Mouse (Mus musculus): ENCODE data around the gene Esrrg. TPM values are rescaled to one million over a fixed set of nuclear protein-coding genes. Genes with fewer than 3 reads are reported as not detected.

Esrrg gene
- total and polyA plus RNA-seq, 3 experiments, result 0.01 TPM; not detected in 2

- no peak for TF ChIP-seq NRF1 (IDR thresholded peaks at IDR 0.05; ENCODE audit: insufficient read depth, low read depth, low read length, poor library complexity, severe bottlenecking)
- no peak for TF ChIP-seq POLR2AphosphoS2 (IDR thresholded peaks at IDR 0.05; ENCODE audit: low read length)
- TF ChIP-seq USF2 (IDR thresholded peaks at IDR 0.05; ENCODE audit: borderline replicate concordance in 1 of 2, insufficient read depth in 1 of 2, low read depth in 1 of 2, low read length in 2 of 2), result no peak
- TF ChIP-seq ETS1 (IDR thresholded peaks at IDR 0.05; ENCODE audit: low read depth, low read length), result no peak
- H3K36me3 ChIP-seq (ENCODE audit: control insufficient read depth in 1 of 2, insufficient read depth in 2 of 2, low read length in 2 of 2), result no peaks in the 10 kb centered on the region
- no peaks in the 10 kb centered on the region for H3K4me1 ChIP-seq (ENCODE audit: control insufficient read depth in 1 of 2, insufficient read depth in 2 of 2, low read length in 2 of 2)
- no peaks in the 10 kb centered on the region for H3K9me3 ChIP-seq (replicated peaks; ENCODE audit: insufficient read depth, low read length)
- no peaks in the 10 kb centered on the region for H3K79me2 ChIP-seq (ENCODE audit: control insufficient read depth, insufficient read depth, low read length, poor library complexity)
- no peak overlapping the region for H3K9ac ChIP-seq (ENCODE audit: control insufficient read depth, low read depth, low read length, poor library complexity, severe bottlenecking)
- H3K27me3 ChIP-seq (ENCODE audit: control insufficient read depth in 1 of 2, insufficient read depth in 2 of 2, low read length in 2 of 2), result no peaks in the 10 kb centered on the region
- DNase-seq (ENCODE audit: low read depth, low spot score), result no peak
- no peak overlapping the region for H3K4me3 ChIP-seq (ENCODE audit: control insufficient read depth in 1 of 2, insufficient read depth in 1 of 2, low read depth in 2 of 2, low read length in 2 of 2)
- no peak overlapping the region for H3K27ac ChIP-seq (ENCODE audit: control insufficient read depth, low read depth, low read length)
Measured at GRCm38 (mm10) chr1:187770234-187770633, 161.6 kb downstream of the Esrrg start.

- H3K4me3 ChIP-seq (ENCODE audit: control insufficient read depth in 1 of 2, insufficient read depth in 1 of 2, low read depth in 2 of 2, low read length in 2 of 2), result no peak overlapping the region
Measured at GRCm38 (mm10) chr1:187771067-187771466, 162.5 kb downstream of the Esrrg start.

GRCm38 (mm10) chr1:187779589-187780178 lies 171.1 kb downstream of the Esrrg start:
- Histone ChIP-seq H3K4me3 (ENCODE audit: control insufficient read depth in 1 of 2, insufficient read depth in 1 of 2, low read depth in 2 of 2, low read length in 2 of 2) (no peak overlapping the region), H3K79me2 (ENCODE audit: control insufficient read depth, insufficient read depth, low read length, poor library complexity) (no peaks in the 10 kb centered on the region), H3K9me3 (replicated peaks; ENCODE audit: insufficient read depth, low read length) (no peaks in the 10 kb centered on the region), H3K36me3 (ENCODE audit: control insufficient read depth in 1 of 2, insufficient read depth in 2 of 2, low read length in 2 of 2) (no peaks in the 10 kb centered on the region), H3K27ac (ENCODE audit: control insufficient read depth, low read depth, low read length) (no peak overlapping the region), H3K9ac (ENCODE audit: control insufficient read depth, low read depth, low read length, poor library complexity, severe bottlenecking) (no peak overlapping the region), H3K27me3 (ENCODE audit: control insufficient read depth in 1 of 2, insufficient read depth in 2 of 2, low read length in 2 of 2) (no peaks in the 10 kb centered on the region), H3K4me1 (ENCODE audit: control insufficient read depth in 1 of 2, insufficient read depth in 2 of 2, low read length in 2 of 2) (no peaks in the 10 kb centered on the region)
- TF ChIP-seq ZMIZ1 (IDR thresholded peaks at IDR 0.05; ENCODE audit: low read depth, low read length), result no peak
- TF ChIP-seq GABPA (IDR thresholded peaks at IDR 0.05; ENCODE audit: low read depth, low read length), result no peak
- no peak for DNase-seq (ENCODE audit: low read depth, low spot score)

More at GRCm38 (mm10) chr1:187771067-187771466, 162.5 kb downstream of the Esrrg start:
- Histone ChIP-seq H3K79me2 (ENCODE audit: control insufficient read depth, insufficient read depth, low read length, poor library complexity) (no peaks in the 10 kb centered on the region), H3K27me3 (ENCODE audit: control insufficient read depth in 1 of 2, insufficient read depth in 2 of 2, low read length in 2 of 2) (no peaks in the 10 kb centered on the region), H3K9me3 (replicated peaks; ENCODE audit: insufficient read depth, low read length) (no peaks in the 10 kb centered on the region), H3K4me1 (ENCODE audit: control insufficient read depth in 1 of 2, insufficient read depth in 2 of 2, low read length in 2 of 2) (no peaks in the 10 kb centered on the region), H3K9ac (ENCODE audit: control insufficient read depth, low read depth, low read length, poor library complexity, severe bottlenecking) (no peak overlapping the region), H3K36me3 (ENCODE audit: control insufficient read depth in 1 of 2, insufficient read depth in 2 of 2, low read length in 2 of 2) (no peaks in the 10 kb centered on the region), H3K27ac (ENCODE audit: control insufficient read depth, low read depth, low read length) (no peak overlapping the region)
- TF ChIP-seq HCFC1 (IDR thresholded peaks at IDR 0.05; ENCODE audit: low read depth, low read length) (no peak), KAT2A (conservative IDR thresholded peaks at IDR 0.05; ENCODE audit: low read depth, low read length) (no peak)
- DNase-seq (ENCODE audit: low read depth, low spot score), result no peak
